Mouse (Mus musculus): Measurements from ENCODE around the gene Dmap1. TPM values are rescaled to one million over a fixed set of nuclear protein-coding genes. Genes with fewer than 3 reads are reported as not detected.

Dmap1 gene
- total and polyA plus RNA-seq, 3 experiments: 45.2 to 69.7 TPM; not detected in 1

DNA sequence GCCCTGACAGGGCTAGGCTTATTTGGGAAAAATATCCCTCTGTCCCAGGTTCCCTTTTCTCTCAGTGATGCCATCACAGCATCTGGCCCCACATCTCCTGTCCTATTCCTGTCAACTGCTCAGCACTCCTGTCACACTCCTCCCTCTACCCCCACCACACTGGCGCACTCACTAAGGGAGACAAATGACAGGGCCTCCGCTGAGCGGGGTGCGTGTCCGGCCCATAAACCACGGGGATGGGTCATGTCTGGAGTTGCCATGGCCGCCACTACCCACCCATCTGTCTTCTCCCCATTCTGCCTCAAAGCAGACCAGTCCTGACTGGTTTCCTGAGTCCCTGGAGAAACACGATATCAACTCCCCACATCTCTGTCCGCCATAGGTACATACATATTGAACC, 10.0 kb downstream of the Dmap1 start:
- TF ChIP-seq USF2 (IDR thresholded peaks at IDR 0.05; ENCODE audit: borderline replicate concordance in 1 of 2, insufficient read depth in 1 of 2, low read depth in 1 of 2, low read length in 2 of 2) (no peak), MXI1 (IDR thresholded peaks at IDR 0.05; ENCODE audit: low read depth, low read length) (no peak), CHD2 (IDR thresholded peaks at IDR 0.05; ENCODE audit: low read length) (no peak), NRF1 (IDR thresholded peaks at IDR 0.05; ENCODE audit: insufficient read depth, low read depth, low read length, poor library complexity, severe bottlenecking) (no peak), MEF2A (IDR thresholded peaks at IDR 0.05; ENCODE audit: extremely low read depth, insufficient replicate concordance, low read depth, low read length, poor library complexity, severe bottlenecking) (no peak), NELFE (IDR thresholded peaks at IDR 0.05; ENCODE audit: low read depth, low read length) (no peak), MAZ (IDR thresholded peaks at IDR 0.05; ENCODE audit: low read depth, low read length) (no peak), POLR2AphosphoS2 (IDR thresholded peaks at IDR 0.05; ENCODE audit: low read length) (no peak), GABPA (IDR thresholded peaks at IDR 0.05; ENCODE audit: low read depth, low read length) (no peak), TCF12 (IDR thresholded peaks at IDR 0.05; ENCODE audit: low read depth, low read length) (no peak), ZKSCAN1 (IDR thresholded peaks at IDR 0.05; ENCODE audit: low read depth, low read length) (no peak), USF1 (IDR thresholded peaks at IDR 0.05; ENCODE audit: low read depth, low read length) (no peak), JUND (IDR thresholded peaks at IDR 0.05; ENCODE audit: low read depth, low read length) (no peak), SMC3 (IDR thresholded peaks at IDR 0.05; ENCODE audit: low read depth, low read length) (no peak)
- Histone ChIP-seq H3K9ac (ENCODE audit: control insufficient read depth, low read depth, low read length, poor library complexity, severe bottlenecking) (no peak overlapping the region), H3K36me3 (ENCODE audit: control insufficient read depth in 1 of 2, insufficient read depth in 2 of 2, low read length in 2 of 2) (peaks cover 0 to 2% of the 10 kb centered on the region in 2 experiments; a peak in 1 of 4 replicates), H3K4me1 (ENCODE audit: control insufficient read depth in 1 of 2, insufficient read depth in 2 of 2, low read length in 2 of 2) (no peaks in the 10 kb centered on the region), H3K4me3 (ENCODE audit: control insufficient read depth in 1 of 2, insufficient read depth in 1 of 2, low read depth in 2 of 2, low read length in 2 of 2) (no peak overlapping the region), H3K27ac (ENCODE audit: control insufficient read depth, low read depth, low read length) (no peak overlapping the region), H3K27me3 (ENCODE audit: control insufficient read depth in 1 of 2, insufficient read depth in 2 of 2, low read length in 2 of 2) (no peaks in the 10 kb centered on the region), H3K79me2 (ENCODE audit: control insufficient read depth, insufficient read depth, low read length, poor library complexity) (no peaks in the 10 kb centered on the region), H3K9me3 (replicated peaks; ENCODE audit: insufficient read depth, low read length) (no peaks in the 10 kb centered on the region)
- no peak for DNase-seq (ENCODE audit: low read depth, low spot score)

DNA sequence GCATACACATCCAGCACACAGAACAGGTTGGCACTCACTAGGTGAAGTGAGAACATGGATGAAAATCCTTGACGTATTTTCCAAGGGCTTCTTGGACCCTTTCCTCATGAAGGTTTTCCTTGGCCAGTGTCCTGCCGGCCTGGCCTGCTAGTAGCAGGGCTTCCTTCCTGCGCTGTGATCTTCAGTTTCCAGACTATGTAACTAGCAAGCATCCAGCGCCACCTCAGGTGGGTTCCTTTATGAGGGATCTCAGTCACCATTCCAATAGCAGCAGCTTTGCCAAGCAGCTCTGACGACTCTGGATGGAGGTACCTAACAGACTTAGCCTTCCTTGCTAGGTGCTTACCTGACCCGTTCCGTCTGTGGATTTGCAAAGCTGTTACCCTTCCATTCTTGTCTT, 12.2 kb downstream of the Dmap1 start:
- no peaks in the 10 kb centered on the region for H3K4me1 ChIP-seq (ENCODE audit: control insufficient read depth in 1 of 2, insufficient read depth in 2 of 2, low read length in 2 of 2)
- H3K27me3 ChIP-seq (ENCODE audit: control insufficient read depth in 1 of 2, insufficient read depth in 2 of 2, low read length in 2 of 2): no peaks in the 10 kb centered on the region
- H3K36me3 ChIP-seq (ENCODE audit: control insufficient read depth in 1 of 2, insufficient read depth in 2 of 2, low read length in 2 of 2): no peaks in the 10 kb centered on the region; a peak in 1 of 4 replicates
- no peak overlapping the region for H3K4me3 ChIP-seq (ENCODE audit: control insufficient read depth in 1 of 2, insufficient read depth in 1 of 2, low read depth in 2 of 2, low read length in 2 of 2)
- no peak overlapping the region for H3K9ac ChIP-seq (ENCODE audit: control insufficient read depth, low read depth, low read length, poor library complexity, severe bottlenecking)
- H3K79me2 ChIP-seq (ENCODE audit: control insufficient read depth, insufficient read depth, low read length, poor library complexity): no peaks in the 10 kb centered on the region
- no peak for DNase-seq (ENCODE audit: low read depth, low spot score)
- H3K9me3 ChIP-seq (replicated peaks; ENCODE audit: insufficient read depth, low read length): no peaks in the 10 kb centered on the region
- no peak for TF ChIP-seq ZNF384 (IDR thresholded peaks at IDR 0.05; ENCODE audit: low read depth, low read length)
- TF ChIP-seq RCOR1 (IDR thresholded peaks at IDR 0.05; ENCODE audit: low read depth, low read length): no peak
- no peak for TF ChIP-seq TAL1 (IDR thresholded peaks at IDR 0.05; ENCODE audit: low read length)
- no peak for TF ChIP-seq JUND (IDR thresholded peaks at IDR 0.05; ENCODE audit: low read depth, low read length)
- TF ChIP-seq SMC3 (IDR thresholded peaks at IDR 0.05; ENCODE audit: low read depth, low read length): no peak
- TF ChIP-seq POLR2A (IDR thresholded peaks at IDR 0.05; ENCODE audit: control insufficient read depth in 1 of 2, insufficient read depth in 1 of 2, low read depth in 1 of 2, low read length in 2 of 2, poor library complexity in 1 of 2): no peak
- no peak for TF ChIP-seq E2F4 (IDR thresholded peaks at IDR 0.05; ENCODE audit: borderline replicate concordance, low read depth, low read length)
- H3K27ac ChIP-seq (ENCODE audit: control insufficient read depth, low read depth, low read length): no peak overlapping the region

All from MEL (cell line).